Mouse (Mus musculus) hindbrain, embryonic 16.5 days (tissue): ENCODE data around the gene Zc3h6. TPM values are rescaled to one million over a fixed set of nuclear protein-coding genes. Genes with fewer than 3 reads are reported as not detected.

Experiments used
- ATAC-seq: fragments of 200-750 bp; cut with Nextera tagmentation; 2 replicates; pipeline ENCODE4 v1.8.0; 2017; ENCODE audit warnings: moderate TSS enrichment, moderate library complexity
- H3K27ac ChIP-seq: fragments of 300-500 bp; sonication (generic); 2 replicates; pipeline ENCODE4 v1.5.1; 2014; ENCODE audit warnings: low read depth, mild to moderate bottlenecking, control low read depth, low read length, moderate library complexity
- H3K27me3 ChIP-seq: fragments of 300-500 bp; sonication (generic); replicated peaks from 2 replicates; pipeline ENCODE4 v1.6.1; 2014; ENCODE audit warnings: low read length; ENCODE audit not compliant: control insufficient read depth, insufficient read depth
- H3K36me3 ChIP-seq: fragments of 300-500 bp; sonication (generic); 2 replicates; pipeline ENCODE4 v1.6.1; 2014; ENCODE audit warnings: mild to moderate bottlenecking, low read length, moderate library complexity, mixed read lengths; ENCODE audit not compliant: control insufficient read depth, insufficient read depth
- H3K4me1 ChIP-seq: fragments of 300-500 bp; sonication (generic); 2 replicates; pipeline ENCODE4 v1.6.1; 2014; ENCODE audit warnings: low read depth, low read length; ENCODE audit not compliant: control insufficient read depth, insufficient read depth
- H3K4me2 ChIP-seq: fragments of 300-500 bp; sonication (generic); 2 replicates; pipeline ENCODE4 v1.6.1; 2014; ENCODE audit warnings: mild to moderate bottlenecking, low read length, control low read depth, moderate library complexity
- H3K4me3 ChIP-seq: fragments of 300-500 bp; sonication (generic); 2 replicates; pipeline ENCODE4 v1.5.1; 2014; ENCODE audit warnings: mild to moderate bottlenecking, low read length, control low read depth, moderate library complexity
- H3K9ac ChIP-seq: fragments of 300-500 bp; sonication (generic); 2 replicates; pipeline ENCODE4 v1.6.1; 2014; ENCODE audit warnings: low read depth, mild to moderate bottlenecking, control low read depth, low read length, moderate library complexity
- H3K9me3 ChIP-seq: fragments of 300-500 bp; sonication (generic); 2 replicates; pipeline ENCODE4 v1.6.1; 2014; ENCODE audit warnings: mild to moderate bottlenecking, low read length, moderate library complexity; ENCODE audit not compliant: control insufficient read depth
- WGBS: fragments of 180-500 bp; shearing (Covaris S2); extraction: QIAGEN DNeasy Blood & Tissue Kit; methylation state at CpG from one replicate; pipeline ENCODE4 v1.1.7; 2014; 5-methylcytosine and 5-hydroxymethylcytosine counted together
- polyA plus RNA-seq: library from polyadenylated mRNA; unstranded; fragments of >200 nt; fragmentation: Nextera tagmentation; extraction: Ambion mirVana; gene quantifications from 2 replicates; pipeline ENCODE4 v1.2.1, GENCODE M21; 2015

Gene Zc3h6
- polyA plus RNA-seq, 1 experiment from 2014 or later = 4.1 TPM

DNA sequence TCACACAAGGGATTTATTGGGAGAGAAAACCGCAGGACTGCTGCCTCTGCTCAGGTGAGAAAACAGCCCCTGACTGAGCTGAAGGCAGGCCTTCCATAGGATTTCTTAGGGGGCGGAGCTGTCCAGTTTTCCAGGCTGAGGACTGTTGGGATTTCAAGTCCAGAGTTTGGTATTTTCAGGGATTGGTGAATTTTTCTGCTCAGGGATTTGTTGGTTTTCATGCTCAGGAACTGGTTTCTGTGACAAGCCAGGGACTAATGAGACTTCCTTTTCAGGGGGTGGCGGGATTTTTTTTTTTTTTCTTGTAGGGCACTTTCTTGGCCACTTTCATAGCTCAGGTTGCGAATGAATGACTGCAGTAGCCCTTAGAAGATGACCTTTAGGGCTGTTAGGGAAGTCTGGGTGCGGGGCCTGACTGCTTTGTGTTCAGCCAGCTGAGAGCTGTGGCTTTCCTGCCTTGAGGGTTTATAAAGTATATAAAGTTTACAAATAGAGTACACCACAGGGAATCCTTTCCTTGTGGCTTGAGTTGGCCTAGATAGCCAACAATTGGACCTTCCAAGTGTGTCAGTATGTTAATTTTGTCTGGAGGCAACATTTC lies 1.6 kb upstream of the Zc3h6 start:
- WGBS = 43% methylated on average over 5 of the region's 5 CpGs
- Histone ChIP-seq H3K27ac (peak overlapping the region; percentile 54; the same call in 1 of the 2 replicates), H3K9ac (peak overlapping the region; percentile 47; the same call in 1 of the 2 replicates), H3K36me3 (no peaks in the 10 kb centered on the region), H3K4me1 (peaks cover 6% of the 10 kb centered on the region), H3K4me3 (peak overlapping the region; percentile 5; the same call in 1 of the 2 replicates), H3K27me3 (no peaks in the 10 kb centered on the region), H3K4me2 (peak overlapping the region; percentile 61), H3K9me3 (no peaks in the 10 kb centered on the region)
- no peak for ATAC-seq

DNA sequence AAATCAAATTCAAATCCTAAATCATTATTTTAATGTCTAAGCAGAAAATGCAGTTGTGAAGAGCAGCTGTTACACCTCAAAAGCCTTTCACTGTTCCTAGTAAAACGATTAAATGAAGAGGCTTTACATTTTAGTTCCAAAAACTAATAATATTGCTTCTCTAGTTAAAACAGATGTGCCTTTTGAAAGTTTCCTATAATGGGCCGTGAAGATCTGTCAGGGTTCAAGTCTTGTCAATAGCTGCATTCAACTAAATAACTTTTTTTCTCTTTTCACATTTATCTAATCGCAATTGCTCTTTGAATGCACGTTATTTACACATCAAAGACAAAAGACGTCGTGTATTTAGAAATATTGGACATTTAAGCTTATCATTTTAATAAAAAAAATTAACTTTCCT lies 966 bp upstream of the Zc3h6 start:
- no peak for ATAC-seq
- H3K9me3 ChIP-seq = no peaks in the 10 kb centered on the region
- peak overlapping the region; percentile 100; the same call in 1 of the 2 replicates for H3K27ac ChIP-seq
- H3K4me2 ChIP-seq = peak overlapping the region; percentile 61
- H3K27me3 ChIP-seq = no peaks in the 10 kb centered on the region
- H3K4me1 ChIP-seq = peaks cover 6% of the 10 kb centered on the region
- no peaks in the 10 kb centered on the region for H3K36me3 ChIP-seq
- no peak overlapping the region for H3K9ac ChIP-seq
- peak overlapping the region; percentile 85; the same call in 1 of the 2 replicates for H3K4me3 ChIP-seq
- 7% methylated on average over 6 of the region's 6 CpGs for WGBS

GRCm38 (mm10) chr2:128967661-128968441 lies 649 bp downstream of the Zc3h6 start, which contains the start of gene Gm10762:
Gene Gm10762, minus strand, starts transcription at chr2:128967725.
- WGBS = under 1% methylated on average over 80 of the region's 80 CpGs

DNA sequence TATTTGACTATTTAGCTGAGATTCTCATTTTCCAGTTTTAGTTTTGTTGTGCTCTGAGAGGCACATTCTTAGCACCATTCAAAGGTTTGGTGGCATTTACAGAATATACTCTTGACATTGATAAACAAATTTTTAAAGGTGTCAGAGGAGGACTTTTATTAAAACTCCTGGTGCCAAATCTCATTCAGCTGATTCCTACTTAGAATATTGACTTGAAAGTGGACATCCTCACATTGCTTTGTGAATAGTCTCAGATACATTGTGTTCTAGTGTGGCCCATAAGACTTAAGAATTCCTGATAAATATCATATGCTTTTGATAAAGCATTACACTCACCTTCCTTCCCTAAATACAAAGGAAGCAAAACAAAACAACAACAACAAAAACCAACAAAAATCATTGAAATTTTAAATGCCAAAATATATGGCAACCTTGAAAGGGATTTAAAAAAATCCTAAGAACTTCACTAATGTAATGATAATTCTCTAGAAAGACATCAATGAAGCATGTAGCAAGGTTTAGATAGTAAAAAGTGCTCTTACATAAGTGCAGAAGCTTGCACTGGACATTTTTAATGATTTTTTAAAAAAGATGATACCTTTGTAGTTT lies 1.4 kb downstream of the Zc3h6 start:
- H3K4me3 ChIP-seq = peak overlapping the region; percentile 85
- no peaks in the 10 kb centered on the region for H3K27me3 ChIP-seq
- ATAC-seq = no peak
- no peaks in the 10 kb centered on the region for H3K36me3 ChIP-seq
- peak overlapping the region; percentile 100 for H3K9ac ChIP-seq
- H3K4me1 ChIP-seq = peaks cover 6% of the 10 kb centered on the region
- H3K4me2 ChIP-seq = peak overlapping the region; percentile 48
- H3K27ac ChIP-seq = peak overlapping the region; percentile 100
- no peaks in the 10 kb centered on the region for H3K9me3 ChIP-seq

More at GRCm38 (mm10) chr2:128967661-128968441, 649 bp downstream of the Zc3h6 start, which contains the start of gene Gm10762:
- H3K4me2 ChIP-seq = peak within 1 kb of the TSS; percentile 61
- H3K9me3 ChIP-seq = no peaks in the 10 kb centered on the region
- H3K27ac ChIP-seq = peak within 1 kb of the TSS; percentile 100
- peaks cover 6% of the 10 kb centered on the region for H3K4me1 ChIP-seq
- no peaks in the 10 kb centered on the region for H3K36me3 ChIP-seq
- peak; percentile 66 for ATAC-seq
- H3K9ac ChIP-seq = peak within 1 kb of the TSS; percentile 100
- no peaks in the 10 kb centered on the region for H3K27me3 ChIP-seq
- peak within 1 kb of the TSS; percentile 85 for H3K4me3 ChIP-seq

DNA sequence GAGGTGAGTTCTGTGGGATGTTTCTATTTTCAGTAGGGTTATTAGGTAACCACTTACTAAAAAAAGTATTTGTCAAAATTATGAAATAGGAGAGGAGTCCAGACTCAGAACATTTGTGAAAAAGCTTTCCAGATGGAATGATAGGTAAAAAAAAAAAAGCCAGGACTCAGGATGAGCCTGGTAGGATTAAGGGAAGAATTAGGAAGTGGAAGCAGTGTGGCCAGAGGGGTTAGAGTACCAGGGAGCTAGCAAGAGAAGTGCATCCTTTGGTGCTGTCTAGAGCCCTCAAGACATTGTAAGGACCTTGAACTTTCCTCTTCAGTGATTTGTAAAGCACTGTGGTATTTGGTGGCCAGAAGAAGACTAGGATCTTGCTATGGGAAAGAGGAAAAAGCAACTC lies 5.1 kb downstream of the Zc3h6 start:
- no peak for ATAC-seq
- Histone ChIP-seq H3K4me3 (no peak overlapping the region), H3K9ac (no peak overlapping the region), H3K27ac (no peak overlapping the region), H3K36me3 (no peaks in the 10 kb centered on the region), H3K4me2 (no peak overlapping the region), H3K27me3 (no peaks in the 10 kb centered on the region), H3K4me1 (no peaks in the 10 kb centered on the region), H3K9me3 (no peaks in the 10 kb centered on the region)

DNA sequence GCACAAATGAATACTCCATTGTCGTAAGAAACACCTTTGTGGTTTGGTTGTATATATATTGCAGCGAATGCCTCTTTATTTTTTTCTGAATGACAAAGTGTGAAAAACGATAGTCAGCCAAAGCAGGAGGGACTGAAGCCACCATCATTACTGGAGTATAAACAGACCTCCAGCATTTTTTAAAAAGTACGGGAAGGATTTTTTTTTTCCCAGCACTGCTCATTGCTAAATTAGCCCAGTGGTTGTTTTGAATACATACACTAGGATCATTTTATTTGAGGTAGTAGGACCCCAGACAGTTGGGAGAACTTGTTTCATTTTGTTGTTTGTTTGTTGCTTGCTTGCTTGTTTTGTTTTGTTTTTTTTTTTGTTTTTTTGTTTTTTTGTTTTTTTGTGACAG lies 8.4 kb downstream of the Zc3h6 start:
- ATAC-seq = no peak
- Histone ChIP-seq H3K9ac (no peak overlapping the region), H3K4me1 (no peaks in the 10 kb centered on the region)

DNA sequence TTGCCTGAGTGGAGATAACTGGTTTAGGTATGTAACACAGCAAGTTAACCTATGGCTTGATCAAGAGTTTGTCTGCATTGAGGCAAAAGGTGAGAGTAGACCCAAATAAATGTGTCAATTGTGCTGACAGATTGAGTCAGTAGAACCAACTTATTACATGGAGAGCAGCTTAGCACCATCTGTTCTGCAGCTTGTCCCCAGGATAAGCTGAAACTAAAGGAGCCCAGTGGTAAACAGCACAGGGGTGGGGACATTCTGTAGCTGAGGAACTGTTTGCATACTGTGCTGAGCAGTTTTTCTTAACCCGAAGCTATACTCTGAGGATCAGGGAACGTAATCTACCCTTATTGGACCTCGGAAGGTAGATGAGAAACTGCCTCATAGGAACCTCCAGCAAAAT lies 17.5 kb downstream of the Zc3h6 start:
- H3K27ac ChIP-seq = no peak overlapping the region
- H3K4me3 ChIP-seq = no peak overlapping the region
- H3K4me1 ChIP-seq = no peaks in the 10 kb centered on the region
- 80% methylated on average over 3 of the region's 3 CpGs for WGBS
- H3K36me3 ChIP-seq = no peaks in the 10 kb centered on the region
- no peak for ATAC-seq
- no peak overlapping the region for H3K9ac ChIP-seq
- H3K9me3 ChIP-seq = no peaks in the 10 kb centered on the region
- no peak overlapping the region for H3K4me2 ChIP-seq
- no peaks in the 10 kb centered on the region for H3K27me3 ChIP-seq

More for the DNA sequence above, 8.4 kb downstream of the Zc3h6 start:
- Histone ChIP-seq H3K4me3 (no peak overlapping the region), H3K27ac (no peak overlapping the region), H3K36me3 (no peaks in the 10 kb centered on the region), H3K4me2 (no peak overlapping the region), H3K27me3 (no peaks in the 10 kb centered on the region), H3K9me3 (no peaks in the 10 kb centered on the region)
- WGBS = 83% methylated on average over 4 of the region's 4 CpGs

GRCm38 (mm10) chr2:129004872-129005271 lies 37.7 kb downstream of the Zc3h6 start:
- H3K4me2 ChIP-seq = no peak overlapping the region
- H3K4me3 ChIP-seq = no peak overlapping the region
- H3K9ac ChIP-seq = no peak overlapping the region
- no peaks in the 10 kb centered on the region for H3K9me3 ChIP-seq
- no peaks in the 10 kb centered on the region for H3K36me3 ChIP-seq
- no peak overlapping the region for H3K27ac ChIP-seq
- ATAC-seq = no peak
- H3K4me1 ChIP-seq = no peaks in the 10 kb centered on the region
- no peaks in the 10 kb centered on the region for H3K27me3 ChIP-seq

- H3K9ac ChIP-seq = no peak overlapping the region
- no peaks in the 10 kb centered on the region for H3K4me1 ChIP-seq
- no peak overlapping the region for H3K4me3 ChIP-seq
- H3K27ac ChIP-seq = no peak overlapping the region
- no peaks in the 10 kb centered on the region for H3K9me3 ChIP-seq
- H3K4me2 ChIP-seq = no peak overlapping the region
- no peaks in the 10 kb centered on the region for H3K27me3 ChIP-seq
- WGBS = 72% methylated on average over 4 of the region's 4 CpGs
- no peaks in the 10 kb centered on the region for H3K36me3 ChIP-seq
- ATAC-seq = no peak
Observed at GRCm38 (mm10) chr2:129006194-129006749, 39.1 kb downstream of the Zc3h6 start.
